Mouse (Mus musculus) stomach, embryonic 14.5 days (tissue): ENCODE measurements around the gene Fam49a. TPM values are rescaled to one million over a fixed set of nuclear protein-coding genes. Genes with fewer than 3 reads are reported as not detected.

Experiments used
- ATAC-seq: fragments of 200-750 bp; cut with Nextera tagmentation; 2 replicates; pipeline ENCODE4 v1.8.0; 2017; ENCODE audit warnings: low read depth, moderate TSS enrichment; ENCODE audit not compliant: insufficient number of reproducible peaks, insufficient read depth, low FRiP score
- H3K27ac ChIP-seq: fragments of 300-500 bp; sonication (generic); 2 replicates; pipeline ENCODE4 v1.5.1; 2014; ENCODE audit warnings: mild to moderate bottlenecking, low read length, moderate library complexity, mixed read lengths
- H3K27me3 ChIP-seq: fragments of 300-500 bp; sonication (generic); 2 replicates; pipeline ENCODE4 v1.6.1; 2014; ENCODE audit warnings: low read length, control low read depth, mixed read lengths; ENCODE audit not compliant: control insufficient read depth, insufficient read depth
- H3K36me3 ChIP-seq: fragments of 300-500 bp; sonication (generic); 2 replicates; pipeline ENCODE4 v1.6.1; 2014; ENCODE audit warnings: mild to moderate bottlenecking, control low read depth, low read length, moderate library complexity, mixed read lengths; ENCODE audit not compliant: control insufficient read depth, insufficient read depth
- H3K4me1 ChIP-seq: fragments of 300-500 bp; sonication (generic); 2 replicates; pipeline ENCODE4 v1.6.1; 2014; ENCODE audit warnings: low read length, control low read depth, mixed read lengths; ENCODE audit not compliant: control insufficient read depth, insufficient read depth
- H3K4me2 ChIP-seq: fragments of 300-500 bp; sonication (generic); replicated peaks from 2 replicates; pipeline ENCODE4 v1.6.1; 2014; ENCODE audit warnings: low read depth, low read length, control low read depth
- H3K4me3 ChIP-seq: fragments of 300-500 bp; sonication (generic); 2 replicates; pipeline ENCODE4 v1.5.1; 2014; ENCODE audit warnings: low read depth, low read length, control low read depth
- H3K9ac ChIP-seq: fragments of 300-500 bp; sonication (generic); replicated peaks from 2 replicates; pipeline ENCODE4 v1.6.1; 2014; ENCODE audit warnings: low read depth, mild to moderate bottlenecking, control low read depth, low read length, moderate library complexity, mixed read lengths
- H3K9me3 ChIP-seq: fragments of 300-500 bp; sonication (generic); 2 replicates; pipeline ENCODE4 v1.6.1; 2016; ENCODE audit warnings: low read depth, low read length, control low read depth; ENCODE audit not compliant: control insufficient read depth
- WGBS: fragments of 180-500 bp; shearing (Covaris S2); extraction: QIAGEN DNeasy Blood & Tissue Kit; methylation state at CpG from one replicate; pipeline ENCODE4 v1.1.7; 2014; 5-methylcytosine and 5-hydroxymethylcytosine counted together
- polyA plus RNA-seq: library from polyadenylated mRNA; unstranded; fragments of >200 nt; fragmentation: Nextera tagmentation; extraction: Ambion mirVana; gene quantifications from 2 replicates; pipeline ENCODE4 v1.2.1, GENCODE M21; 2014

The Fam49a gene
- polyA plus RNA-seq, 1 experiment from 2014 or later, result 19.9 TPM

- no peaks in the 10 kb centered on the region for H3K9me3 ChIP-seq
- WGBS, result 75% methylated on average over 7 of the region's 7 CpGs
- peak; percentile 79; the same call in 1 of the 2 replicates for ATAC-seq
Measured at GRCm38 (mm10) chr12:12428886-12429285, 166.9 kb downstream of the Fam49a start.

More at GRCm38 (mm10) chr12:12428886-12429285, 166.9 kb downstream of the Fam49a start:
- Histone ChIP-seq H3K27me3 (no peaks in the 10 kb centered on the region), H3K4me3 (no peak overlapping the region), H3K27ac (no peak overlapping the region), H3K4me2 (no peak overlapping the region), H3K36me3 (no peaks in the 10 kb centered on the region), H3K4me1 (no peaks in the 10 kb centered on the region), H3K9ac (no peak overlapping the region)
